Mouse (Mus musculus) forebrain, embryonic 15.5 days (tissue): ENCODE data around the gene Fbxl17. TPM values are rescaled to one million over a fixed set of nuclear protein-coding genes. Genes with fewer than 3 reads are reported as not detected.

Source experiments
- ATAC-seq: fragments of 200-750 bp; cut with Nextera tagmentation; replicated peaks from 2 replicates; pipeline ENCODE4 v1.8.0; 2017; ENCODE audit warnings: mild to moderate bottlenecking, moderate TSS enrichment, moderate library complexity
- H3K27ac ChIP-seq: fragments of 300-500 bp; sonication (generic); replicated peaks from 2 replicates; pipeline ENCODE4 v1.5.1; 2015; ENCODE audit warnings: mild to moderate bottlenecking, inconsistent platforms
- H3K27me3 ChIP-seq: fragments of 300-500 bp; sonication (generic); 2 replicates; pipeline ENCODE4 v1.6.1; 2015; ENCODE audit warnings: inconsistent platforms
- H3K36me3 ChIP-seq: fragments of 300-500 bp; sonication (generic); 2 replicates; pipeline ENCODE4 v1.6.1; 2015; ENCODE audit warnings: mild to moderate bottlenecking, inconsistent platforms
- H3K4me1 ChIP-seq: fragments of 300-500 bp; sonication (generic); 2 replicates; pipeline ENCODE4 v1.6.1; 2015; ENCODE audit warnings: inconsistent platforms
- H3K4me2 ChIP-seq: fragments of 300-500 bp; sonication (generic); replicated peaks from 2 replicates; pipeline ENCODE4 v1.6.1; 2015; ENCODE audit warnings: mild to moderate bottlenecking, inconsistent platforms
- H3K4me3 ChIP-seq: fragments of 300-500 bp; sonication (generic); 2 replicates; pipeline ENCODE4 v1.5.1; 2015; ENCODE audit warnings: mild to moderate bottlenecking, inconsistent platforms
- H3K9ac ChIP-seq: fragments of 300-500 bp; sonication (generic); replicated peaks from 2 replicates; pipeline ENCODE4 v1.6.1; 2015; ENCODE audit warnings: mild to moderate bottlenecking, inconsistent platforms
- H3K9me3 ChIP-seq: fragments of 300-500 bp; sonication (generic); 2 replicates; pipeline ENCODE4 v1.6.1; 2016; ENCODE audit warnings: inconsistent platforms
- WGBS: fragments of 180-500 bp; shearing (Covaris S2); methylation state at CpG from one replicate; pipeline ENCODE4 v1.1.7; 2015; ENCODE audit warnings: mixed read lengths; 5-methylcytosine and 5-hydroxymethylcytosine counted together
- polyA plus RNA-seq: library from polyadenylated mRNA; unstranded; fragments of >200 nt; fragmentation: Nextera tagmentation; extraction: Ambion mirVana; gene quantifications from 2 replicates; pipeline ENCODE4 v1.2.1, GENCODE M21; 2015

Gene Fbxl17
- polyA plus RNA-seq, 1 experiment from 2014 or later = 8.7 TPM

DNA sequence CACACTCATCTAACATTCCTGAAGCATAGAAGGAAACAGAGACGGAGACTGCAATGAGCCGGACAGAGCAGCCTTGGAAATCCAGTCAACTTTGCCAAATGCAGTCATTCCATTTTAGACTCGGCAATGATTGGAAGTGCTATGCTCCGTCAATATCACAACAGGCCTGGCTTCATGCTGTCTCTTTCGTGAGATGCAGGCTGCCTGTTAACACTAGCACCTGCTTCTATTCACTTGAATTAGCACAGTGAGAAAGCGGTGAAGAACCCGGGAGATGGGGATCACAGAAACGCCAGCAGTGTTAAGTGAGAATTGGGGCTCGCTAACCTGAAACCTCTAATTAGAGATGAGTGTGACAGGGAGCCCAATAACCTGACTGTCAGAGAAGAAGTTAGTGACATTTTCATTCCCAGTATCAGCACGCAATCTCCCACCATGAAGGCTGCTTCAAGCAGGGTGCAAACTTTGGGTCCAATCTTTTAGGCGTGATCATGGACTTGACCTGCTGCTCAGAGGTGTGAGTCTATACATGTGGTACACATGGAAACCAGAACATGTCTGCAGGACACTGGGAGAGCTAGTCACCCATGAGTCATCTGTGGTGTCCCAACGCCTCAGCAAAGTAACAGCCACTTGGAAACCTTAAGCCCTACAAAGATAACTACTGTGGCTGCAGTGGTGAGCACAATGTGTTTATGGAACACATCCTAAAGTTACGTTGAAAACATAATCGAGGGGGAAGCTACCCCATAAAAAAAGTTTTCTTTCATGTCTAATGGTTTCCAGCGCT lies 428.5 kb downstream of the Fbxl17 start:
- Histone ChIP-seq H3K36me3 (no peaks in the 10 kb centered on the region), H3K9ac (no peak overlapping the region), H3K4me3 (no peak overlapping the region), H3K4me2 (no peak overlapping the region), H3K27ac (no peak overlapping the region), H3K4me1 (peaks cover 24% of the 10 kb centered on the region), H3K27me3 (no peaks in the 10 kb centered on the region), H3K9me3 (no peaks in the 10 kb centered on the region)
- 62% methylated on average over 15 of the region's 15 CpGs for WGBS
- ATAC-seq = 0 out of 2 replicates have a peak, but pooled peaks have one; percentile 16

DNA sequence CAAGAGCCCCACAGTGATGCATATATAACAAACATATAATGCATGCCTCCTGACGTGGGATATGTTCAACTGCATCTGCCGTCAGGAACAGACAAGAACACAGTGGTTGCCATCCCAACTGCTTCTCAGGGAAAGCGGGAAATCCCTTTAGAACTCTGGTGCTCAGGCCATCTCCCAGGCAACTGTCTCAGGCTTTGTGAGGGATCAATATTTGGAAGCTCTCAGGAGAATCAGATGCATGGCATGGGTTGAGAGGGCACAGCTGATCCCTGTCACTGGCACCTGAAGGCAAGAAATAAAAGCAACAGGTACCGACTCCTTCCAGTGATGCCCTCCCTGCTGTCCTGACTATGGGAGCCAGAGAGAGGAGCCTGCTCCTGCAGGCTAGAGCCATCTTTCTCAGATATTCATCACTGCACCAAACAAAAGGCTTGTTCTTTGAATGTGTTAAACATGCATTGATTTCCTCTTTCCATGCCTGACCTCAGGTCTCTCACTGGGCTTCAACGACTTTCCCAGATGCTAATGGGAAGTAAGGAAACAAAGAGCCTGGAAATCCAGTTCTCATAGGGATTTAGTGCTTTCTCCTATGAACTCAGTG lies 429.6 kb downstream of the Fbxl17 start:
- no peak overlapping the region for H3K27ac ChIP-seq
- H3K4me1 ChIP-seq = peaks cover 14% of the 10 kb centered on the region
- no peak for ATAC-seq
- H3K4me2 ChIP-seq = no peak overlapping the region
- WGBS = 52% methylated on average over 5 of the region's 5 CpGs
- no peak overlapping the region for H3K9ac ChIP-seq
- no peaks in the 10 kb centered on the region for H3K36me3 ChIP-seq
- no peaks in the 10 kb centered on the region for H3K9me3 ChIP-seq
- H3K4me3 ChIP-seq = no peak overlapping the region
- no peaks in the 10 kb centered on the region for H3K27me3 ChIP-seq

DNA sequence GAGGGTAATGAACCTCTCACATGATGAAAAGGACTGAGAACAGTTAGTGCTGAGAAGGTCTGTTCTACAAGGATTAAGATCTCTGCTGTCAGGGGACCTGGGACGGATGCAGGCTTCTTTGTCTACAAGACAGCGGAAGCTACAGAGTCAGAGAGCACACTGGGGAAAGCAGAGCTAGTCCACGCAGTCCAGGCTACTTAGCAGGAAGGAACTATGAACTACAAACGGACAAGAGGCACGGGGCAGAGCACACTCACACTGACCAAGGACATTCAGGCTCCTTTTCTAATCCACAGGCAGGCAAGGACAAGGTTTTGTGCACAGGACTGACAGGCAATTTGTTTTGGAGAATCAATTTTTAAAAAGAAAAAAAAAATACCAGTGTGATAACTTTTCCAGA lies 437.0 kb downstream of the Fbxl17 start:
- ATAC-seq = no peak
- no peaks in the 10 kb centered on the region for H3K36me3 ChIP-seq
- no peak overlapping the region for H3K9ac ChIP-seq
- no peak overlapping the region for H3K4me2 ChIP-seq
- no peaks in the 10 kb centered on the region for H3K9me3 ChIP-seq
- no peaks in the 10 kb centered on the region for H3K27me3 ChIP-seq
- H3K4me1 ChIP-seq = peaks cover 9% of the 10 kb centered on the region; the same call in 1 of the 2 replicates
- no peak overlapping the region for H3K4me3 ChIP-seq
- H3K27ac ChIP-seq = no peak overlapping the region
- 23% methylated on average over 5 of the region's 5 CpGs for WGBS

DNA sequence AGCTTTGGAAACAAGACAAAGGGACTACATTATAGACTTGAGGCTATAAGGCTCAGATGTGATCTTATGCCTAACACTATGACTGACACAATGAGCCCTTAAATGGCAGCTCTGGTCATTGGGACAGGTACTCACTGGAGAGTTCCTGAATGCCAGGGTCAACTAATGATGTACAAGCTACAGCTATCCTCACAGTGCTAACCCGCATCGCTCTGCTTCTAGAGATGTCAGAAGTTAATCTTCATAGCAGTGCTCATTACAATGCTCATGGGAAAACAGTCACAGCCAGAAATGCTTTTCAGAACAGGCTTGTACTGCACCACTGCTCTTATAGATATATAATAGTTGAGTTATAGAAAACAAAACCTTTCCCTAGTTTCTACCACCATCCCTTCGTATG lies 438.0 kb downstream of the Fbxl17 start:
- ATAC-seq = no peak
- Histone ChIP-seq H3K9ac (no peak overlapping the region), H3K27me3 (no peaks in the 10 kb centered on the region), H3K4me1 (peaks cover 9% of the 10 kb centered on the region; the same call in 1 of the 2 replicates), H3K9me3 (no peaks in the 10 kb centered on the region), H3K4me2 (no peak overlapping the region), H3K4me3 (no peak overlapping the region), H3K36me3 (no peaks in the 10 kb centered on the region), H3K27ac (no peak overlapping the region)
- 90% methylated on average over 3 of the region's 3 CpGs for WGBS

DNA sequence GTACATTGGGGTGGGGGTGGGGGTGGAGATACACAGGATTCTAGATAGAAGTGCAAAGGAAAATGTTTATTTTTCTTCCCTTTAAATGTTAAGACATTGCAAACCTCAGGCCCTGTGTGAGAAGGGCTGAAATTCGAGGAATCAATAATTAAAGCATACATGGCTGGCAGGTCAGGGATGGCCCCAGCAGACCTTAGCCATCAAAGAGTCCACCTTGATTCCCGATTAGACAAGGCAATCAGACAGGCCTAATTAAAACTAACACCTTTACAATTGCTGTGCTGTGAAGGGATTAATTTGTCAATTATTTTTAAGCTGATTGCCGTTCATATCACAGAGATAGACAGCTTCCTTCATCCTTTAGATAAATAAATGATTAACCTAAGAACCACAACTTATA lies 439.0 kb downstream of the Fbxl17 start:
- Histone ChIP-seq H3K9me3 (no peaks in the 10 kb centered on the region), H3K4me3 (no peak overlapping the region), H3K4me1 (peaks cover 9% of the 10 kb centered on the region; the same call in 1 of the 2 replicates), H3K4me2 (no peak overlapping the region), H3K9ac (no peak overlapping the region), H3K36me3 (no peaks in the 10 kb centered on the region), H3K27ac (no peak overlapping the region), H3K27me3 (no peaks in the 10 kb centered on the region)
- ATAC-seq = no peak
- WGBS = 25% methylated on average over 3 of the region's 3 CpGs

DNA sequence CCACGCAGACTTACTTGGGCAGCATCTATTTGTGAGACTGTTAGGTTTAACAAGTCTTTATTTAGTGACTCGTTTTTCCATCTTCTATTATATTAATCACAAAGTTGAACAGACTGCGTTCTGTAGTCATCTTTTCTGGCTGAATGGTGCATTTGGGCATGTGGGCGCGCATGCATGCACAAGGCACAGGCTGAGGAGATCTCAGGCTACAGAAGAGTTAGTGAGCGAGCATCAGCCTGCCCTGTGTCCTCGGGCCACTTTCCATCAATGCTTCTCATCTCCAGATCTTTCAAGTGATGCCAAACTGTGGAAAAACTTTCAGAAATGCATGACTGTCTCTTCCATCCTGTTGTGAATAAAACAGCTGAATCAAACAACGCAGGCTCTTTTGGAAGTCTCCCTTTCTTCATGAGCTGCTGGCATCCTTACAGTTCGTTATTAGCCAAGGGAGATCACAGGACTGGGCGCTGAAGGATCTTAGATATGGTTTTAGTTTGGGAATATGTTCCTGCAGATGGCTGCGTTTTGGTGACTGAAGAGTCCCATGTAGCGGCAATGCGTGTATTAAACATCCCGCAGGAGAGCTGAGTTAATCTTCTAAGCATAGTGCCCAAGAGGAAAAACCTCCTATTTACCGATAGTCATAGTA lies 442.0 kb downstream of the Fbxl17 start:
- no peaks in the 10 kb centered on the region for H3K36me3 ChIP-seq
- no peak overlapping the region for H3K4me3 ChIP-seq
- H3K27ac ChIP-seq = no peak overlapping the region
- 69% methylated on average over 15 of the region's 15 CpGs for WGBS
- peak; percentile 45; the same call in 1 of the 2 replicates for ATAC-seq
- peaks cover 9% of the 10 kb centered on the region; the same call in 1 of the 2 replicates for H3K4me1 ChIP-seq
- H3K27me3 ChIP-seq = no peaks in the 10 kb centered on the region
- no peak overlapping the region for H3K4me2 ChIP-seq
- no peaks in the 10 kb centered on the region for H3K9me3 ChIP-seq
- H3K9ac ChIP-seq = no peak overlapping the region

DNA sequence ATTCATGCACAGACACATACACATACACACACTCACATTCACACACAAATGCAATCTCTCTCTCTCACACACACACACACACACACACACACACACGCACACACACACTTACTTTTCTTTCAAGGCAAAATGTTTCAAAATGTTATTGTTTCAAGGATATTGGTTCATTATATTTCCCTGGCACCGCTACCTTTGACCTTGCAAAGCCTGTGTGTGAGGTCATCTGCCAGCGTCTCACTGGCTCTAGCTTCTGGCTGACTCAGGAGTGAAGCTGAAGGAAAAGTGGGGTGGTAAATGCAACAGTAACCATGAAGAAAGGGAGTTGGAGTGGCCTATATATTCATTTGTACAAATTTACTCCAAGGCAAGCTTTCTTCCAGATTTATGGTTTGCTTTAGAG lies 442.8 kb downstream of the Fbxl17 start:
- no peak overlapping the region for H3K27ac ChIP-seq
- H3K9me3 ChIP-seq = no peaks in the 10 kb centered on the region
- ATAC-seq = no peak
- WGBS = 90% methylated on average over 3 of the region's 3 CpGs
- peaks cover 9% of the 10 kb centered on the region; the same call in 1 of the 2 replicates for H3K4me1 ChIP-seq
- no peaks in the 10 kb centered on the region for H3K36me3 ChIP-seq
- H3K4me3 ChIP-seq = no peak overlapping the region
- H3K27me3 ChIP-seq = no peaks in the 10 kb centered on the region
- no peak overlapping the region for H3K4me2 ChIP-seq
- no peak overlapping the region for H3K9ac ChIP-seq

DNA sequence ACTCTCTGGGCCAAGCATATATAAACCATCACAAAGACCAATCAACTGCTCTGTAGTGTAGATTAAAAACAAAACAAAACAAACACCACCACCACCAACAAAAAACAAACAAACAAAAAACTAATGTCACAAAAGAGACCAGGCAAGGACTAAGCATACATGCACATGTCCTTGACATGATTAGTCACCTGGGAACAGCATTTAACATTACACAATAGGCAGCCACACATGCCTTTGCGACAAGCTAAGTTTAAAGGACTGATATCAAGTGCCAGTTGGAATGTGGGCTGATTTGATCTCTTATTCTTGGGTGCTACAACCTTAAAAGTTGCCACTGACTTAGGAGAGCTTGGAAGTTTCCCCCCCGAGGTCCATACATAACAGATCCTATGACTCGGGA lies 446.5 kb downstream of the Fbxl17 start:
- peaks cover 6% of the 10 kb centered on the region; the same call in 1 of the 2 replicates for H3K4me1 ChIP-seq
- H3K4me3 ChIP-seq = no peak overlapping the region
- H3K9me3 ChIP-seq = no peaks in the 10 kb centered on the region
- WGBS = 87% methylated on average over 3 of the region's 3 CpGs
- H3K9ac ChIP-seq = no peak overlapping the region
- ATAC-seq = no peak
- H3K27ac ChIP-seq = no peak overlapping the region
- no peaks in the 10 kb centered on the region for H3K36me3 ChIP-seq
- H3K4me2 ChIP-seq = no peak overlapping the region
- H3K27me3 ChIP-seq = no peaks in the 10 kb centered on the region

DNA sequence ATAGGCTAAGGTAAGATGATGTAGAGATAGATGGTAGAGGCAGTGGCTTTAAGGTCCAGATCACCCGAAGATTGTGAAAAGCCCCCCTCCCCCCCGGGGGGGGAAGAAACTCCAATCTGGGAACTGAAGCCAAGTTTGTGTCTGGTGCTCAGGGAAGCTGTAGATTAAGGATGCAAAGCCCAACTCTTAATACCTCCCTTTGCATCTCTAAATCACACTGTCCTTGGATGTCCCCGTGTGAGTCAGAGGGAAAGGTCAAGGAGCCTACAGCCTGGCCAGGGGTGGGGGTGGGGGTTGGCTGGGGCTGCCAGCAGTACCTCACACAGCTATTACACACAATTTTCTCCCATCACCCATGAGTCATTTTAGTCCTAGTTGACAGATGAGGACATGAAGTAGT lies 453.4 kb downstream of the Fbxl17 start:
- no peaks in the 10 kb centered on the region for H3K27me3 ChIP-seq
- no peak overlapping the region for H3K27ac ChIP-seq
- H3K36me3 ChIP-seq = no peaks in the 10 kb centered on the region
- no peak overlapping the region for H3K4me2 ChIP-seq
- no peak overlapping the region for H3K4me3 ChIP-seq
- no peaks in the 10 kb centered on the region for H3K9me3 ChIP-seq
- no peak overlapping the region for H3K9ac ChIP-seq
- 72% methylated on average over 3 of the region's 3 CpGs for WGBS
- ATAC-seq = no peak
- no peaks in the 10 kb centered on the region for H3K4me1 ChIP-seq

DNA sequence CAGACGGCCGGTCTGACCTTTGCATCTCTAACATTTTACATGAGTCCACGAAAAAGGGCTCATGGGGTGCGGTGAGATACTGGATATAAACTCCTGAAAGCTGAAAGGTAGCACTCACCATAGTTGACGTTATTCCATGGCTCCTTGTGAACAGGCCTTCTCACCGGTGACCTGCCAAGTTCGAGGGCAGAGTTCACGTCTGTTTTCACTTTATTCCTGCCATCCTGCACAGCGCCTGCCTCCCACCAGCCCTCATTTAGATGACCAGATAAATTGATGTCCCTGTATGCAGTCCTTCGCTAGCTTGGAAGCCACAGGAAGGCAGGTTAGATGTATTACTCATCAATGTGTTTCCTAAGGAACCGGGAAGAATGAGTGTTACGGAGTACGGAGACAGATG lies 454.5 kb downstream of the Fbxl17 start:
- no peak overlapping the region for H3K9ac ChIP-seq
- H3K4me3 ChIP-seq = no peak overlapping the region
- 90% methylated on average over 13 of the region's 13 CpGs for WGBS
- no peak overlapping the region for H3K27ac ChIP-seq
- H3K4me1 ChIP-seq = no peaks in the 10 kb centered on the region
- H3K36me3 ChIP-seq = no peaks in the 10 kb centered on the region
- H3K4me2 ChIP-seq = no peak overlapping the region
- H3K9me3 ChIP-seq = no peaks in the 10 kb centered on the region
- no peak for ATAC-seq
- no peaks in the 10 kb centered on the region for H3K27me3 ChIP-seq

DNA sequence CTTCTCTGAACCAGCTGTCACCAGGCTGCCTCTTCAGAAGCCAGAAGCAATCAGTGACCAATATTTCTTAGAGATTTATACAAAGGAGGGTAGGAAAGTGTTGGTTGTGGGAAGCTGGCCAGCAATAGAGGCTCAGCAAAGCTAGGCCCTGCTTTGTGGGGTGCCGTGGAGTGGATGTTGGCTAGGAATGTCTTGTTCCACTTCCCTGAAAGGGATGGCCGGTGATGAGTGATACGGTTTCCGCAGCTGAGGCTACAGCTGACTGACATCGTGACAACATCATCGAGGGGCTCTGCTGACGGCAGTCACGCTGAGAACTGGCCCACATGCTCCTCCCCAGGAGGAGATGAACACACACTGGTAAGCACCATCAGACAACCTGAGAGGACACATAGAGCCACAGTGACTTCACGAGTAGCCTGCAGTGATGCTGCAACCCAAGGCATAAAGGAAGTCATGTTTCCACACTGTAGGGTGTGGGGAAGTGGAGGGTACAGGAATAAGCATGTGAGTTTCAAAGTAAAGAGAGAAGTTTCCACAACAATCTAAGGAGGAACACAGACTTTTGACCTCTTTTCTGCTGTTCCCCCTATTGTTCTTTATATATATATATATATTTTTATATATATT lies 456.7 kb downstream of the Fbxl17 start:
- Histone ChIP-seq H3K9ac (no peak overlapping the region), H3K4me2 (no peak overlapping the region), H3K4me1 (no peaks in the 10 kb centered on the region), H3K4me3 (no peak overlapping the region), H3K36me3 (no peaks in the 10 kb centered on the region), H3K9me3 (no peaks in the 10 kb centered on the region), H3K27ac (no peak overlapping the region), H3K27me3 (no peaks in the 10 kb centered on the region)
- WGBS = 89% methylated on average over 9 of the region's 9 CpGs
- ATAC-seq = no peak

DNA sequence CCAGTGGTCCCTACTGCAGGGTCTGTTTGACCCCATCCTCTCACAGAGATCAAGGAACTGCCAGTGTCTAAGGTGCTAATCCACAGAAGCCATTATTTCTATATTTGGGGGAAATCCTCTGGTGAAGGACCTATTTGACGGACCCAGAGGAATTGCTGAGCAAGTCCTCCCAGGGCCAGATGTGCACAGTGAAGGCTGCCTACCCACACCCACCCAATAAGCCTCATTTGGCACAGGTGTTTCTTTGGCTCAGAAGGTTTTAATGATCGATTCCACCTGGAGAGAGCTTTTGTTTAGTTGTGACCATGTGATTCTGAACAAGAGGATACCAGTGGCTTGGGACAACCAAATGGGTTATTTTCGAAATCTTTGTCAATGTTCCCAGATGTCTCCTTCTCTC lies 462.3 kb downstream of the Fbxl17 start:
- Histone ChIP-seq H3K4me2 (no peak overlapping the region), H3K36me3 (no peaks in the 10 kb centered on the region), H3K9ac (no peak overlapping the region), H3K4me1 (no peaks in the 10 kb centered on the region), H3K9me3 (no peaks in the 10 kb centered on the region), H3K4me3 (no peak overlapping the region), H3K27me3 (no peaks in the 10 kb centered on the region), H3K27ac (no peak overlapping the region)
- ATAC-seq = no peak
- 87% methylated on average over 3 of the region's 3 CpGs for WGBS
